Mouse (Mus musculus) MEL (cell line): ENCODE measurements at regions not wholly inside any gene's neighbourhood (a gene's known extent, or its start where the extent isn't known, plus 50 kb on each side); places are given as distances from the start of the nearest gene placed in this dataset.

Source experiments
- DNase-seq: peaks from one replicate; pipeline ENCODE4 v3.0.0; 2011; ENCODE audit warnings: low read depth, low spot score
- H3K27ac ChIP-seq: 2 replicates; pipeline ENCODE4 v1.5.1; 2012; ENCODE audit warnings: low read depth, mild to moderate bottlenecking, control low read depth, low read length, moderate library complexity; ENCODE audit not compliant: control insufficient read depth
- H3K27me3 ChIP-seq, 2 experiments: fragments of 150-350 bp in 1 of 2; sonication (generic) in 1 of 2; 2 replicates each; pipeline ENCODE4 v1.6.1; 2012; ENCODE audit warnings: low read length in 2 of 2, mild to moderate bottlenecking in 2 of 2, improper control_type of control experiment in 1 of 2, moderate library complexity in 1 of 2; ENCODE audit not compliant: insufficient read depth in 2 of 2, control insufficient read depth in 1 of 2
- H3K36me3 ChIP-seq, 2 experiments: 2 replicates each; pipeline ENCODE4 v1.6.1; 2012 to 2014; ENCODE audit warnings: low read length in 2 of 2, improper control_type of control experiment in 1 of 2, inconsistent platforms in 1 of 2, mild to moderate bottlenecking in 1 of 2; ENCODE audit not compliant: insufficient read depth in 2 of 2, control insufficient read depth in 1 of 2
- H3K4me1 ChIP-seq, 2 experiments: fragments of 150-350 bp in 1 of 2; sonication (generic) in 1 of 2; 2 replicates each; pipeline ENCODE4 v1.6.1; 2012; ENCODE audit warnings: low read length in 2 of 2, improper control_type of control experiment in 1 of 2, mild to moderate bottlenecking in 1 of 2; ENCODE audit not compliant: insufficient read depth in 2 of 2, control insufficient read depth in 1 of 2
- H3K4me3 ChIP-seq, 2 experiments: fragments of 150-350 bp in 1 of 2; sonication (generic) in 1 of 2; 2 replicates each; pipeline ENCODE4 v1.5.1; 2012; ENCODE audit warnings: low read depth in 2 of 2, low read length in 2 of 2, mild to moderate bottlenecking in 2 of 2, moderate library complexity in 2 of 2, control low read depth in 1 of 2, improper control_type of control experiment in 1 of 2; ENCODE audit not compliant: control insufficient read depth in 1 of 2, insufficient read depth in 1 of 2
- H3K79me2 ChIP-seq: 2 replicates; pipeline ENCODE4 v1.6.1; 2012; ENCODE audit warnings: mild to moderate bottlenecking, low read length, moderate library complexity; ENCODE audit not compliant: control insufficient read depth, poor library complexity, insufficient read depth
- H3K9ac ChIP-seq: 2 replicates; pipeline ENCODE4 v1.6.1; 2012; ENCODE audit warnings: low read depth, mild to moderate bottlenecking, control low read depth, low read length, moderate library complexity; ENCODE audit not compliant: control insufficient read depth, poor library complexity, severe bottlenecking
- H3K9me3 ChIP-seq: fragments of 150-350 bp; sonication (generic); replicated peaks from 2 replicates; pipeline ENCODE4 v1.6.1; 2012; ENCODE audit warnings: mild to moderate bottlenecking, low read length, improper control_type of control experiment, moderate library complexity; ENCODE audit not compliant: insufficient read depth
- BHLHE40 ChIP-seq: IDR thresholded peaks from 2 replicates; pipeline ENCODE4 v1.6.1; 2012; ENCODE audit warnings: low read depth, mild to moderate bottlenecking, inconsistent platforms, low read length, improper control_type of control experiment, borderline replicate concordance
- E2F4 ChIP-seq: IDR thresholded peaks from 2 replicates; pipeline ENCODE4 v1.6.1; 2011; ENCODE audit warnings: low read depth, low read length, improper control_type of control experiment, borderline replicate concordance
- ELF1 ChIP-seq: IDR thresholded peaks from 2 replicates; pipeline ENCODE4 v1.6.1; 2014; ENCODE audit warnings: low read depth, mild to moderate bottlenecking, inconsistent platforms, low read length, improper control_type of control experiment, moderate library complexity
- ETS1 ChIP-seq: IDR thresholded peaks from 2 replicates; pipeline ENCODE4 v1.6.1; 2012; ENCODE audit warnings: low read depth, mild to moderate bottlenecking, inconsistent platforms, low read length, improper control_type of control experiment, moderate library complexity
- HCFC1 ChIP-seq: IDR thresholded peaks from 2 replicates; pipeline ENCODE4 v1.6.1; 2012; ENCODE audit warnings: low read depth, mild to moderate bottlenecking, inconsistent platforms, low read length, improper control_type of control experiment, moderate library complexity
- MAX ChIP-seq: IDR thresholded peaks from 2 replicates; pipeline ENCODE4 v1.6.1; 2011; ENCODE audit warnings: low read length, improper control_type of control experiment
- MAZ ChIP-seq: IDR thresholded peaks from 2 replicates; pipeline ENCODE4 v1.6.1; 2012; ENCODE audit warnings: low read depth, mild to moderate bottlenecking, inconsistent platforms, low read length, improper control_type of control experiment
- MYB ChIP-seq: IDR thresholded peaks from 2 replicates; pipeline ENCODE4 v1.6.1; 2011; ENCODE audit warnings: mild to moderate bottlenecking, low read depth, low read length, improper control_type of control experiment
- MYC ChIP-seq: IDR thresholded peaks from 2 replicates; pipeline ENCODE4 v1.6.1; 2011; ENCODE audit warnings: low read depth, mild to moderate bottlenecking, low read length, improper control_type of control experiment, moderate library complexity
- NRF1 ChIP-seq: IDR thresholded peaks from 2 replicates; pipeline ENCODE4 v1.6.1; 2014; ENCODE audit warnings: low read depth, mild to moderate bottlenecking, inconsistent platforms, low read length, improper control_type of control experiment, moderate library complexity; ENCODE audit not compliant: poor library complexity, insufficient read depth, severe bottlenecking
- POLR2AphosphoS2 ChIP-seq: IDR thresholded peaks from 2 replicates; pipeline ENCODE4 v1.6.1; 2011; ENCODE audit warnings: low read length, improper control_type of control experiment
- RAD21 ChIP-seq: IDR thresholded peaks from 2 replicates; pipeline ENCODE4 v1.6.1; 2011; ENCODE audit warnings: mild to moderate bottlenecking, low read depth, low read length, improper control_type of control experiment
- RCOR1 ChIP-seq: IDR thresholded peaks from 2 replicates; pipeline ENCODE4 v1.6.1; 2012; ENCODE audit warnings: low read depth, mild to moderate bottlenecking, inconsistent platforms, low read length, improper control_type of control experiment
- SIN3A ChIP-seq: IDR thresholded peaks from 2 replicates; pipeline ENCODE4 v1.6.1; 2012; ENCODE audit warnings: low read length, improper control_type of control experiment, inconsistent platforms
- TBP ChIP-seq: IDR thresholded peaks from 2 replicates; pipeline ENCODE4 v1.8.0; 2011; ENCODE audit warnings: low read depth, low read length, improper control_type of control experiment
- TCF12 ChIP-seq: IDR thresholded peaks from 2 replicates; pipeline ENCODE4 v1.6.1; 2014; ENCODE audit warnings: low read depth, mild to moderate bottlenecking, inconsistent platforms, low read length, improper control_type of control experiment, moderate library complexity
- USF1 ChIP-seq: IDR thresholded peaks from 2 replicates; pipeline ENCODE4 v1.6.1; 2014; ENCODE audit warnings: low read depth, mild to moderate bottlenecking, inconsistent platforms, low read length, improper control_type of control experiment, moderate library complexity
- ZMIZ1 ChIP-seq: IDR thresholded peaks from 2 replicates; pipeline ENCODE4 v1.6.1; 2012; ENCODE audit warnings: low read depth, mild to moderate bottlenecking, inconsistent platforms, low read length, improper control_type of control experiment, moderate library complexity

GRCm38 (mm10) chr16:57902498-57902897 is 148.0 kb upstream of the Col8a1 start (continued):
- TF ChIP-seq HCFC1: no peak
- TF ChIP-seq MYC: no peak
- TF ChIP-seq MAZ: no peak
- no peak for TF ChIP-seq MYB

GRCm38 (mm10) chr16:57912001-57912400 is 157.5 kb upstream of the Col8a1 start:
- H3K79me2 ChIP-seq: no peaks in the 10 kb centered on the region
- H3K4me1 ChIP-seq: no peaks in the 10 kb centered on the region
- TF ChIP-seq NRF1: no peak
- TF ChIP-seq MAZ: no peak
- no peak overlapping the region for H3K4me3 ChIP-seq
- DNase-seq: no peak
- no peaks in the 10 kb centered on the region for H3K9me3 ChIP-seq
- no peak overlapping the region for H3K9ac ChIP-seq
- no peak overlapping the region for H3K27ac ChIP-seq
- H3K27me3 ChIP-seq: no peaks in the 10 kb centered on the region
- H3K36me3 ChIP-seq: no peaks in the 10 kb centered on the region

- no peaks in the 10 kb centered on the region for H3K4me1 ChIP-seq
- no peaks in the 10 kb centered on the region for H3K9me3 ChIP-seq
- H3K9ac ChIP-seq: no peak overlapping the region
- no peaks in the 10 kb centered on the region; a peak in 1 of 4 replicates for H3K27me3 ChIP-seq
- no peak overlapping the region for H3K27ac ChIP-seq
- H3K4me3 ChIP-seq: no peak overlapping the region
- H3K79me2 ChIP-seq: no peaks in the 10 kb centered on the region
- no peak for TF ChIP-seq TCF12
- no peak for TF ChIP-seq POLR2AphosphoS2
- TF ChIP-seq SIN3A: no peak
- TF ChIP-seq BHLHE40: no peak
- TF ChIP-seq ZMIZ1: no peak
- no peak for TF ChIP-seq ELF1
- TF ChIP-seq RCOR1: no peak
- no peak for TF ChIP-seq E2F4
- TF ChIP-seq MAZ: no peak
- TF ChIP-seq ETS1: no peak
- TF ChIP-seq TBP: no peak
- TF ChIP-seq RAD21: no peak
- no peak for TF ChIP-seq MYB
- TF ChIP-seq USF1: no peak
- TF ChIP-seq MYC: no peak
- no peak for TF ChIP-seq MAX
- no peak for TF ChIP-seq HCFC1
- no peaks in the 10 kb centered on the region for H3K36me3 ChIP-seq
- no peak for DNase-seq
These were observed 160.0 kb upstream of the Col8a1 start for GRCm38 (mm10) chr16:57914506-57914905.
